8 mouse cellular contexts compared by ENCODE assay signal in the genomic region with DNA sequence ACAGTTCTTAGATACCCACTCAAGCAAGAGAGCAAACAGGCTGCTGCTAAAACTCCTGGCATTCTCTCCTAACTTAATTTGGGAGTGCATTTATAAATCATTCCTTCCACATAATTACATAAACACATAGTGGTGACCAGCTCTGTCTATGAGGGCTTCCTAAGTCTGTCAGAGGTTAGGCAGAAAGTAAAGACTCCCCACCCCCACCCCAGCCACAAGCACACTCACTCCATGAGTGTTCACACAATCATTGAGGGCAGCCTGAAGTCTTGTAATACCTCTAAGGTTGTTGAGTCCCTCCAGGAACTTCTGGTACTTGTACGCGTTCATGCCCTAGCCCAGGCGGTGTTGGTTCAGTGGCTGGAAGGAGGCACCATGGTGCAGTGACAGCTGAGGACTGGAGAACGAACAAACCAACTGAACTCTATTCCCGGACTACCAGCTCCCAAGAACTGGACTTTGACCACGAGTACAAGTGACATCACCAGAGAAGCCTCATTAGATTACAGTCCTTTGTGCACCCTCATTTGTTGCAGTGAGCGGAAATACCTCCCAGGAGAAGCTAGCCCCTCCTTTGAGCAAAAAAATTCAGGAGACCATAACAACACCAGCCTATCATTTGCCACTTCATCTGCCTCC.
DNase-seq lines count a peak whose midpoint lies in the region; ATAC-seq and TF ChIP-seq lines count a peak whose summit lies in the region.
"Had no signal": no experiment of that assay in that cellular context is flagged by ENCODE, and none has a peak within 500 bp of the region (broad histone marks: within the 10 kb centered on the region; RNA-seq: fewer than 3 reads in every experiment).

No protein-coding gene starts in this region.

- H3K27me3 ChIP-seq in E14TG2a.4 (ENCODE audit: insufficient read depth, low read length) = no peaks in the 10 kb centered on the region
- H3K27me3 ChIP-seq in lung, postnatal 0 days (replicated peaks; ENCODE audit: insufficient read depth, low read length) = no peaks in the 10 kb centered on the region

- 0 out of 2 replicates have a peak, but pooled peaks have one; percentile 32 for TF ChIP-seq EP300 in lung, postnatal 0 days (IDR thresholded peaks at IDR 0.05)

- peak overlapping the region; percentile 87 for H3K27ac ChIP-seq in lung, postnatal 0 days (ENCODE audit: low read length)

- H3K4me1 ChIP-seq in E14TG2a.4 (replicated peaks; ENCODE audit: low read depth, low read length) = peaks cover 98% of the 10 kb centered on the region
- H3K4me1 ChIP-seq in lung, postnatal 0 days (ENCODE audit: insufficient read depth, low read depth, low read length) = peaks cover 19% of the 10 kb centered on the region; the same call in 1 of the 2 replicates

- no peak for TF ChIP-seq CTCF in E14TG2a.4 (conservative IDR thresholded peaks at IDR 0.05; ENCODE audit: low read length)
- no peak for TF ChIP-seq CTCF in lung, postnatal 0 days (IDR thresholded peaks at IDR 0.05)

- peak overlapping the region; percentile 22 for H3K4me2 ChIP-seq in lung, postnatal 0 days (replicated peaks; ENCODE audit: low read depth, low read length)
- H3K4me2 ChIP-seq: midbrain, embryonic 11.5 days had no signal

- peak overlapping the region; percentile 54 for H3K4me3 ChIP-seq in E14TG2a.4 (replicated peaks; ENCODE audit: low read length)
- H3K4me3 ChIP-seq in lung, postnatal 0 days (ENCODE audit: low read depth, low read length) = peak overlapping the region; percentile 40

- DNase-seq in Muller cell, postnatal 12 days (ENCODE audit: inconsistent ontology term) = peak; percentile 69
- peak; percentile 62 for DNase-seq in kidney, postnatal 14 days
- peak; percentile 91 for DNase-seq in lung, postnatal 0 days (ENCODE audit: low spot score)
- no peak for DNase-seq in spleen, adult 18-20 months
- DNase-seq in frontal cortex, postnatal 25 days (ENCODE audit: low spot score in 2 of 2) = no peak
- DNase-seq in embryo, embryonic 10.5 days (ENCODE audit: low spot score) = no peak

- 29% methylated on average over 7 of the region's 7 CpGs for WGBS in lung, postnatal 0 days

- peak overlapping the region; percentile 46 for H3K9ac ChIP-seq in lung, postnatal 0 days (replicated peaks; ENCODE audit: low read depth)

- H3K36me3 ChIP-seq in E14TG2a.4 (ENCODE audit: insufficient read depth, low read length) = peaks cover 4% of the 10 kb centered on the region; the same call in 1 of the 2 replicates
- H3K36me3 ChIP-seq in lung, postnatal 0 days (ENCODE audit: insufficient read depth, low read length) = no peaks in the 10 kb centered on the region

- ATAC-seq in lung, postnatal 0 days = peak; percentile 73

- H3K9me3 ChIP-seq in E14TG2a.4 (ENCODE audit: low read length) = no peaks in the 10 kb centered on the region
- no peaks in the 10 kb centered on the region for H3K9me3 ChIP-seq in lung, postnatal 0 days (ENCODE audit: low read length)

Comparison
In these comparisons a context has a peak if more than half of its experiments do, and no peak if none do; other contexts are left out.
1. DNase-seq: peak in Muller cell, postnatal 12 days (single experiment), kidney, postnatal 14 days (single experiment) and lung, postnatal 0 days (single experiment); none in spleen, adult 18-20 months (0 of 2), frontal cortex, postnatal 25 days (0 of 2) and embryo, embryonic 10.5 days (single experiment).